Mouse (Mus musculus) midbrain, embryonic 15.5 days (tissue): Measurements from ENCODE around the gene Grid2. TPM values are rescaled to one million over a fixed set of nuclear protein-coding genes. Genes with fewer than 3 reads are reported as not detected.

Experiments used
- ATAC-seq: fragments of 200-750 bp; cut with Nextera tagmentation; replicated peaks from 2 replicates; pipeline ENCODE4 v1.8.0; 2017; ENCODE audit warnings: moderate TSS enrichment
- H3K27ac ChIP-seq: fragments of 300-500 bp; sonication (generic); 2 replicates; pipeline ENCODE4 v1.5.1; 2015; ENCODE audit warnings: mild to moderate bottlenecking, inconsistent platforms
- H3K27me3 ChIP-seq: fragments of 300-500 bp; sonication (generic); replicated peaks from 2 replicates; pipeline ENCODE4 v1.6.1; 2015; ENCODE audit warnings: inconsistent platforms
- H3K36me3 ChIP-seq: fragments of 300-500 bp; sonication (generic); replicated peaks from 2 replicates; pipeline ENCODE4 v1.6.1; 2015; ENCODE audit warnings: inconsistent platforms
- H3K4me1 ChIP-seq: fragments of 300-500 bp; sonication (generic); 2 replicates; pipeline ENCODE4 v1.6.1; 2015; ENCODE audit warnings: inconsistent platforms
- H3K4me2 ChIP-seq: fragments of 300-500 bp; sonication (generic); 2 replicates; pipeline ENCODE4 v1.6.1; 2015; ENCODE audit warnings: inconsistent platforms, mild to moderate bottlenecking, moderate library complexity
- H3K4me3 ChIP-seq: fragments of 300-500 bp; sonication (generic); 2 replicates; pipeline ENCODE4 v1.5.1; 2015; ENCODE audit warnings: mild to moderate bottlenecking, inconsistent platforms
- H3K9ac ChIP-seq: fragments of 300-500 bp; sonication (generic); 2 replicates; pipeline ENCODE4 v1.6.1; 2015; ENCODE audit warnings: mild to moderate bottlenecking, inconsistent platforms
- H3K9me3 ChIP-seq: fragments of 300-500 bp; sonication (generic); 2 replicates; pipeline ENCODE4 v1.6.1; 2016; ENCODE audit warnings: inconsistent platforms
- WGBS: fragments of 180-500 bp; shearing (Covaris S2); methylation state at CpG from one replicate; pipeline ENCODE4 v1.1.7; 2015; ENCODE audit warnings: mixed read lengths; 5-methylcytosine and 5-hydroxymethylcytosine counted together
- polyA plus RNA-seq: library from polyadenylated mRNA; unstranded; fragments of >200 nt; fragmentation: Nextera tagmentation; extraction: Ambion mirVana; gene quantifications from 2 replicates; pipeline ENCODE4 v1.2.1, GENCODE M21; 2015

The Grid2 gene
- 11.7 and 14.1 TPM in 2 replicates for polyA plus RNA-seq

DNA sequence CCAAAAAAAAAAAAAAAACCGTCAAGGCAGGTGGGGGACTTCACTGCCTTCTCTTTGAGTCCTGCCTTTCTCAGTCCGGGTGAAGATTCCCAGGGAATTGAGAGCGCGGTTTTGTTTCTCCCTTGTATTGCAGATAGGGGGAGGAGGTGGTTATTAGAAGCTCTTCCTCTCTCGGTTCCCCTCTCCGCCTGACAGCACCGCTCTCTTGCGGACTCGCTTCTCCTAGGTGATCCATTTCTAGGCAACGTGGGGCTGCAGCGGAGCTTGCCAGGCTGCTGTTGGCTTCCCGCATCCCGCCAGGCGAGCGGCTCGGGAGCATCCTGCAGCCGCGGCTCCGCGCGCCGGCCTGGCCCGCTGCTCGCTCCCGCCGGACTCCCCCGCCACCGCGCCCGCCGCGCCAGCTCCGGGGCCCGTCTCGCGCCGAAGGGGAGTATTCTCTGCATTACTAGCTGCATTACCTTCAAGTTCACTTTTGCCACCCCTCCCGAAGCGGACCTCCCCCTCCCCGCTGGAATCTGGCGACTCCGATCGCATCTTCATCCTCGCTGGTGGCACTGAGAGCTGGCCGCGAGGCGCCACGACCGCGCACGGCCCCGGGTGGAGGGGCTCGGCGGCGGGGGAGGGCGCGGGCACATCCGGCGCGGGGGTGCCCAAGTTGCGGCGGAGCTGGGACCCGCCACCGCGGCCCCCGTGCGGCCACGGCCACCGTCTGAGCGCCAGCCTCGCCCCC is at the start of gene Grid2:
Gene Grid2, plus strand, starts transcription at position 51 of the 730 bp plus-strand sequence.
- peaks cover 15% of the 10 kb centered on the region for H3K4me1 ChIP-seq
- peak within 1 kb of the TSS; percentile 85 for H3K4me3 ChIP-seq
- peak within 1 kb of the TSS; percentile 82 for H3K27ac ChIP-seq
- peak; percentile 77 for ATAC-seq
- under 1% methylated on average over 71 of the region's 71 CpGs for WGBS
- no peaks in the 10 kb centered on the region for H3K27me3 ChIP-seq
- H3K9me3 ChIP-seq, result no peaks in the 10 kb centered on the region
- peak within 1 kb of the TSS; percentile 82 for H3K9ac ChIP-seq
- no peaks in the 10 kb centered on the region for H3K36me3 ChIP-seq
- peak within 1 kb of the TSS; percentile 86 for H3K4me2 ChIP-seq

- peaks cover 7% of the 10 kb centered on the region for H3K4me1 ChIP-seq
- H3K36me3 ChIP-seq, result no peaks in the 10 kb centered on the region
- H3K9ac ChIP-seq, result no peak overlapping the region
- H3K27me3 ChIP-seq, result no peaks in the 10 kb centered on the region
- no peak for ATAC-seq
- no peaks in the 10 kb centered on the region for H3K9me3 ChIP-seq
- H3K4me3 ChIP-seq, result no peak overlapping the region
- H3K4me2 ChIP-seq, result no peak overlapping the region
- no peak overlapping the region for H3K27ac ChIP-seq
Observed at GRCm38 (mm10) chr6:63250738-63251137, 4.9 kb upstream of the Grid2 start.

- peak; percentile 82 for ATAC-seq
- H3K9me3 ChIP-seq, result no peaks in the 10 kb centered on the region
- peak overlapping the region; percentile 82 for H3K27ac ChIP-seq
- H3K4me2 ChIP-seq, result peak overlapping the region; percentile 86
- peak overlapping the region; percentile 82 for H3K9ac ChIP-seq
- H3K36me3 ChIP-seq, result no peaks in the 10 kb centered on the region
- H3K4me3 ChIP-seq, result peak overlapping the region; percentile 85
- no peaks in the 10 kb centered on the region for H3K27me3 ChIP-seq
- H3K4me1 ChIP-seq, result peaks cover 15% of the 10 kb centered on the region
- 1% methylated on average over 49 of the region's 49 CpGs for WGBS
Observed at GRCm38 (mm10) chr6:63256556-63257405, 1.1 kb downstream of the Grid2 start.

- H3K27me3 ChIP-seq, result no peaks in the 10 kb centered on the region
- H3K4me1 ChIP-seq, result peaks cover 15% of the 10 kb centered on the region
- peak; percentile 72 for ATAC-seq
- peak overlapping the region; percentile 85 for H3K4me3 ChIP-seq
- H3K9ac ChIP-seq, result peak overlapping the region; percentile 82
- no peaks in the 10 kb centered on the region for H3K9me3 ChIP-seq
- no peaks in the 10 kb centered on the region for H3K36me3 ChIP-seq
- 0% methylated on average over 39 of the region's 42 CpGs for WGBS
- peak overlapping the region; percentile 82 for H3K27ac ChIP-seq
- peak overlapping the region; percentile 86 for H3K4me2 ChIP-seq
Observed at GRCm38 (mm10) chr6:63257406-63257845, 1.8 kb downstream of the Grid2 start.

GRCm38 (mm10) chr6:63257876-63258275 is 2.2 kb downstream of the Grid2 start:
- no peaks in the 10 kb centered on the region for H3K9me3 ChIP-seq
- ATAC-seq, result peak; percentile 1; the same call in 1 of the 2 replicates
- no peaks in the 10 kb centered on the region for H3K36me3 ChIP-seq
- H3K4me3 ChIP-seq, result peak overlapping the region; percentile 85
- peak overlapping the region; percentile 86 for H3K4me2 ChIP-seq
- peak overlapping the region; percentile 82; the same call in 1 of the 2 replicates for H3K9ac ChIP-seq
- H3K4me1 ChIP-seq, result peaks cover 15% of the 10 kb centered on the region
- H3K27ac ChIP-seq, result peak overlapping the region; percentile 82
- no peaks in the 10 kb centered on the region for H3K27me3 ChIP-seq
- WGBS, result 1% methylated on average over 11 of the region's 11 CpGs

DNA sequence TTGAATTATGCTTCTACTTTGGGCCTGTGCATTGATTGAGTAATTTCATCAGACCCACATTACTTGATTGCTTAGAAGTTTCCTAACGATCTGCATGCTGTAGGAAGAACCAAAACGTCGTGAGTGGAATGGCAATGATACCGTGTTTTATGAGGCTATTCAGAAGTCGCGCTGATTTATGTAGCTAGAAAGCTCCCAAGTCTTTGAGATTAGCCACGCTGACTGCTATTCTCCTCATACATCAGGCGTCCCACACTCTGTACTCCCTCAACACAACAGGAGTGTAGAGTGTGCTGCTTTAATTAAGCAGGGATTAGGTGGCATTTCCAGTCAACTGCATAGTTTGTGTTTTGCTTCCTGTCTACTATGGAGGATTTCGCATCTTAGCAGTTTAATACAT is 4.1 kb downstream of the Grid2 start:
- 0 out of 2 replicates have a peak overlapping the region, but pooled peaks have one; percentile 29 for H3K27ac ChIP-seq
- peak overlapping the region; percentile 20 for H3K4me3 ChIP-seq
- ATAC-seq, result no peak

DNA sequence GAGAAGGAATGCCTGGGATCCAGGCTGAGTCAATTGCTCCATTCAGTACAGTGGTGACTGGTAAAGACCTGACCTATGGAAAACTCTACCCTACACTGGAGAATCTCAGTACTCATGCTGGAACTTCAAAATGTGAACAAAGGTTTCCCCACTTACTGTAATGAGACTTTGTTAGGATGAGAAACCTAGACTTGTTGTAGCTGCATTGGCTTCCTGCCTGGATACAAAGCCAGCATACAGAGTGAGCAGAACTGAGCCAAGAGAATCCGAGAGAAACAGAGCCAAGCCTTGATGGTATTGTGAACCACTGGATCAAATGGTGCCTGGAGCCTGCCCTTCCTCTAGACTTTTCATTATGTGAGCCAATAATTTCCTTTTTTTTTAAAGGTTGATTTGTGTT is 28.7 kb downstream of the Grid2 start:
- no peaks in the 10 kb centered on the region for H3K27me3 ChIP-seq
- no peak overlapping the region for H3K4me3 ChIP-seq
- no peaks in the 10 kb centered on the region for H3K4me1 ChIP-seq
- ATAC-seq, result no peak
- no peak overlapping the region for H3K9ac ChIP-seq
- H3K9me3 ChIP-seq, result no peaks in the 10 kb centered on the region
- no peak overlapping the region for H3K27ac ChIP-seq
- no peaks in the 10 kb centered on the region for H3K36me3 ChIP-seq
- 72% methylated on average over 1 of the region's 1 CpGs for WGBS
- H3K4me2 ChIP-seq, result no peak overlapping the region

More for the DNA sequence above, 4.1 kb downstream of the Grid2 start:
- Histone ChIP-seq H3K4me2 (peak overlapping the region; percentile 34), H3K9ac (no peak overlapping the region), H3K4me1 (peaks cover 15% of the 10 kb centered on the region), H3K27me3 (no peaks in the 10 kb centered on the region), H3K36me3 (no peaks in the 10 kb centered on the region), H3K9me3 (no peaks in the 10 kb centered on the region)
- 26% methylated on average over 9 of the region's 9 CpGs for WGBS

DNA sequence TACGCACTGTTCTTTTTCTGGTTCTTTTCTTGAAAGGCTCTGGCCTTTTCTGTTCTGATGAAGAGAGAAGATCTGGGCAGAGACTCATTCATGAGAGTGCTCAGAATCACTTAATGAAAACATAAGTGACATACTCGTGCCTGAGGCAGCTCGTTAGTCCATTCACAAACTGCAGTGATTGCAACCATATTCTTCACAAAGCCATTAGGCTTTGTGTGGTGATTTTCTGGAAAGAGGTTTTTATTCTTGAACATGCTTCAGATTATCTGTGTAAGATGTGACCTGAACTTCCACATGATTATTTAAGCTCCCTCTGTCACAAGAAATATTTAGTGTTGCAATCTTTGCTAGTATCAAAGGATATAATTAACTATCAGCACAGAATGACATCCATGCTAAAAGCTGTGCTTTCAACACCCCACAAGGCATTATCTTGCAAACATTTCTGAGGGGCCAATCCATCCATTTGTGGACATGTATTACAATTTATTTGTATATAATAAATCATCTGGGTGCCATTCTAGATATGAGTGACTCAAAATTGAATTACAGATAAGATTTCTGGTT is 86.8 kb downstream of the Grid2 start:
- Histone ChIP-seq H3K27ac (no peak overlapping the region), H3K4me1 (no peaks in the 10 kb centered on the region), H3K9me3 (no peaks in the 10 kb centered on the region), H3K27me3 (no peaks in the 10 kb centered on the region), H3K4me3 (no peak overlapping the region), H3K4me2 (no peak overlapping the region), H3K9ac (no peak overlapping the region), H3K36me3 (no peaks in the 10 kb centered on the region)
- no peak for ATAC-seq
- WGBS, result 55% methylated on average over 3 of the region's 3 CpGs

DNA sequence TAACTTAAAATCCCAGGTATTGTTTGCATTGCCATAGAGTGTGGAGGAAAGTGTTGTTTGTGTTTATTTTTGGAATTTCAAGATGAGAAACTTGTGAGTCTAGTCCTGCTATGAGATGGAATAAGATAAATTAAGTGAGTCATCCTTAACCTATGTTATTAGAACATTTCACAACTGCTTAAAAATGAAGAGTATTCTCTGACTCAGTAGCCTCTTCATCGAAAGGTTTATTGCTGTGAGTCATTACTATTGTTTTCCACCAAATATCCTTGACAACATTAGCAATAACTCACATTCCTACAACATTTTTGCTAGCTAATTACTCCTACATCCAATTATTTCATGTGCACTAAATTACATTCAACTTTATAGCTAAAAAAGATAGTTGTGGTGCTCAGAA is 91.3 kb downstream of the Grid2 start:
- 94% methylated on average over 1 of the region's 1 CpGs for WGBS
- H3K9ac ChIP-seq, result no peak overlapping the region
- no peak for ATAC-seq

GRCm38 (mm10) chr6:63381061-63381611 is 125.5 kb downstream of the Grid2 start:
- H3K27ac ChIP-seq, result no peak overlapping the region
- no peaks in the 10 kb centered on the region for H3K4me1 ChIP-seq
- WGBS, result 70% methylated on average over 1 of the region's 1 CpGs
- no peak for ATAC-seq
- no peaks in the 10 kb centered on the region for H3K9me3 ChIP-seq
- H3K4me3 ChIP-seq, result no peak overlapping the region
- H3K9ac ChIP-seq, result no peak overlapping the region
- no peak overlapping the region for H3K4me2 ChIP-seq
- H3K27me3 ChIP-seq, result no peaks in the 10 kb centered on the region
- no peaks in the 10 kb centered on the region for H3K36me3 ChIP-seq

More for the DNA sequence above, 91.3 kb downstream of the Grid2 start:
- H3K4me3 ChIP-seq, result no peak overlapping the region
- no peaks in the 10 kb centered on the region for H3K27me3 ChIP-seq
- no peak overlapping the region for H3K4me2 ChIP-seq
- H3K36me3 ChIP-seq, result no peaks in the 10 kb centered on the region
- no peaks in the 10 kb centered on the region for H3K9me3 ChIP-seq
- no peaks in the 10 kb centered on the region for H3K4me1 ChIP-seq
- H3K27ac ChIP-seq, result no peak overlapping the region

GRCm38 (mm10) chr6:63401698-63402097 is 146.0 kb downstream of the Grid2 start:
- no peak overlapping the region for H3K9ac ChIP-seq
- H3K27me3 ChIP-seq, result no peaks in the 10 kb centered on the region
- no peaks in the 10 kb centered on the region for H3K36me3 ChIP-seq
- no peaks in the 10 kb centered on the region for H3K9me3 ChIP-seq
- H3K4me2 ChIP-seq, result no peak overlapping the region
- no peak overlapping the region for H3K27ac ChIP-seq
- H3K4me3 ChIP-seq, result no peak overlapping the region
- WGBS, result 81% methylated on average over 3 of the region's 3 CpGs
- no peak for ATAC-seq
- H3K4me1 ChIP-seq, result no peaks in the 10 kb centered on the region

DNA sequence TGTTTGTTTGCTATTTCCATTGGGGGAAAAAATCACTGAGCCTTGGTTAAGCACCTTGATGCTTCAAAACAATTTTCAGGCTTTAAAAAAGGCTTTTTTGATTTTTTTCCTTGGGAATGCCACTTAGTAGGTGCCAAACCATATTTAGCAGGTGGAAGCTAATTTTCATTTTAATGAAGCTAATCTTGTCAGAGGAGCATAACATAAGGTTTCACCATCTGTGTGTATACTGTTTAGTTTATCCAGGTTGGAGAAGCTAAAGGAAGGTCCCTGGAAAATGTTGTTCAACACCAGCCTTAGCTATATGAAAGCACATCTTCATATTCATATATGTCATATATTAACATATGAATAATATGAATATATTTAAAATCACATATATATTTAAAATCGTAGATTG is 161.9 kb downstream of the Grid2 start:
- Histone ChIP-seq H3K9me3 (no peaks in the 10 kb centered on the region), H3K36me3 (no peaks in the 10 kb centered on the region), H3K9ac (no peak overlapping the region), H3K4me3 (no peak overlapping the region), H3K4me2 (no peak overlapping the region), H3K27ac (no peak overlapping the region), H3K27me3 (no peaks in the 10 kb centered on the region), H3K4me1 (no peaks in the 10 kb centered on the region)
- ATAC-seq, result no peak
- WGBS, result 90% methylated on average over 1 of the region's 1 CpGs
